Mouse (Mus musculus) neural tube, embryonic 15.5 days (tissue): Measurements from ENCODE around the gene 4930535I16Rik. TPM values are rescaled to one million over a fixed set of nuclear protein-coding genes. Genes with fewer than 3 reads are reported as not detected.

Source experiments
- ATAC-seq: fragments of 200-750 bp; cut with Nextera tagmentation; 2 replicates; pipeline ENCODE4 v1.8.0; 2017; ENCODE audit warnings: mild to moderate bottlenecking, moderate TSS enrichment, moderate library complexity; ENCODE audit not compliant: low FRiP score
- H3K27ac ChIP-seq: fragments of 300-500 bp; sonication (generic); replicated peaks from 2 replicates; pipeline ENCODE4 v1.5.1; 2015; ENCODE audit warnings: mild to moderate bottlenecking, inconsistent platforms
- H3K27me3 ChIP-seq: fragments of 300-500 bp; sonication (generic); replicated peaks from 2 replicates; pipeline ENCODE4 v1.6.1; 2015; ENCODE audit warnings: inconsistent platforms
- H3K36me3 ChIP-seq: fragments of 300-500 bp; sonication (generic); 2 replicates; pipeline ENCODE4 v1.6.1; 2015; ENCODE audit warnings: inconsistent platforms
- H3K4me1 ChIP-seq: fragments of 300-500 bp; sonication (generic); 2 replicates; pipeline ENCODE4 v1.6.1; 2015; ENCODE audit warnings: inconsistent platforms
- H3K4me2 ChIP-seq: fragments of 300-500 bp; sonication (generic); 2 replicates; pipeline ENCODE4 v1.6.1; 2015; ENCODE audit warnings: inconsistent platforms, mild to moderate bottlenecking, moderate library complexity
- H3K4me3 ChIP-seq: fragments of 300-500 bp; sonication (generic); replicated peaks from 2 replicates; pipeline ENCODE4 v1.5.1; 2015; ENCODE audit warnings: mild to moderate bottlenecking, inconsistent platforms
- H3K9ac ChIP-seq: fragments of 300-500 bp; sonication (generic); replicated peaks from 2 replicates; pipeline ENCODE4 v1.6.1; 2015; ENCODE audit warnings: mild to moderate bottlenecking, inconsistent platforms
- H3K9me3 ChIP-seq: fragments of 300-500 bp; sonication (generic); replicated peaks from 2 replicates; pipeline ENCODE4 v1.6.1; 2016; ENCODE audit warnings: inconsistent platforms
- WGBS: fragments of 180-500 bp; shearing (Covaris S2); methylation state at CpG from one replicate; pipeline ENCODE4 v1.1.7; 2015; ENCODE audit warnings: mixed read lengths; 5-methylcytosine and 5-hydroxymethylcytosine counted together
- polyA plus RNA-seq: library from polyadenylated mRNA; unstranded; fragments of >200 nt; fragmentation: Nextera tagmentation; extraction: Ambion mirVana; gene quantifications from 2 replicates; pipeline ENCODE4 v1.2.1, GENCODE M21; 2015

The 4930535I16Rik gene
- polyA plus RNA-seq, 1 experiment from 2014 or later = not detected

DNA sequence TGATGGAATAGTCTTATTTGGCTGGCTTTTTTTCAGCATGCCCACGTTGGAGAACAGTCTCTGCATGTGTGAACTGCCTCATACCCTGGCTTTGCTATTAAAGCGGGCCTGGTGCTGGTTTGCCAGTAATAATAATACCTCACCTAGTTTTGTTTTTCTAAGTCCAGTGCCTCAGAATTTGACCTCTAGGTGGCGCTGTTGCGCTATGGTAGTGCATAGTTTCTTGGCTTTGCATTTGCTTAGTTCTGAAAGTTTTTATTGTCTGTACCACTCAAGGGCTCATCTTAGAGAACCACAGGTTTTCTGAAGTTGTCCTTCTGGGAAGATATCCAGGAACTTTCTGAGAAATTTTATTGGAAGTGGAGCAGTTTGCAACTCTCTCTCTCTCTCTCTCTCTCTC is 22.0 kb upstream of the 4930535I16Rik start:
- H3K27ac ChIP-seq = no peak overlapping the region
- no peak overlapping the region for H3K4me2 ChIP-seq
- H3K27me3 ChIP-seq = 0 out of 2 replicates have a peak, but pooled peaks cover 6% of the 10 kb centered on the region
- H3K4me1 ChIP-seq = no peaks in the 10 kb centered on the region
- no peak overlapping the region for H3K4me3 ChIP-seq
- H3K9me3 ChIP-seq = no peaks in the 10 kb centered on the region
- no peak for ATAC-seq
- WGBS = 6% methylated on average over 4 of the region's 4 CpGs
- H3K9ac ChIP-seq = no peak overlapping the region
- H3K36me3 ChIP-seq = peaks cover 24% of the 10 kb centered on the region

DNA sequence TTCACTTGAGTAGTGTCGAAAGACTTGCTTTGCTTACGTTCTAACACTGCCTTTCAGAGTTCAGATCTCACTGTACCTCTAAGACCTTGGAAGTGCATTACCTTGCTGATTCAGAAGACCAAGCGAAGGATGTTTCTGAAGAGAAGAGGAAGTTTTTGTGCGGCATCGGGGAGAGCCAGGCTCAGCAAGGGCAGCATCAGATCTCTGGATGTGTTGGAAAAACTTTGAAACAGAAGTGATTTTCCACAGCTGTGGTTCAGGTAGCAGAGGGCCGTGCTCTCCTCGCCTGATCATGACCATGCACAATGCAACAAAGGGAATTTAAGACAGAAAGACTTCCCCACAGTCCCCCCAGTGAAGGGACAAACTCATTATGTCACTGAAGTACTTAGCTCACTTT is 18.2 kb upstream of the 4930535I16Rik start:
- Histone ChIP-seq H3K4me1 (no peaks in the 10 kb centered on the region), H3K36me3 (peaks cover 54% of the 10 kb centered on the region), H3K4me3 (no peak overlapping the region), H3K27ac (no peak overlapping the region), H3K27me3 (no peaks in the 10 kb centered on the region), H3K4me2 (no peak overlapping the region), H3K9ac (no peak overlapping the region), H3K9me3 (no peaks in the 10 kb centered on the region)
- no peak for ATAC-seq
- WGBS = 94% methylated on average over 7 of the region's 7 CpGs

DNA sequence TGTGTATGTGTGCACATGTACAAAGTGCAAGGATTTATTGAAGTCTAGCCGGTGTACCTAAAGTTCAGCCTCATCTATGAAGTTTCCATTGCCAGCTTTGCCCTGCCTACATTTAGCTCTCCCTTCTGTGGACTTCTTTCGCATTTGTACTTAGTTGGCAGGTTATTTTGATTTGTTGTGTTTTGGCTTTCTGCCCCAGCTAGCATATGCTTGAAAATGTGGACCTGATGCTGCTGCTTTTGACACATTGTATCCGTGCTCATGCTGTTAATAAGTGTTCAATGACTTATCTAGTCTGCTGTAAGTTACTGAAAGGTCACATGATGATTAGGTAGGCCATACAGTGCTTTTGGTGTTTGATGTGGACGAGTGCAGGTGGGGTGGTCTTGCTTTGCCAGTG is 16.5 kb upstream of the 4930535I16Rik start:
- WGBS = 90% methylated on average over 4 of the region's 4 CpGs
- H3K27ac ChIP-seq = no peak overlapping the region
- no peaks in the 10 kb centered on the region for H3K27me3 ChIP-seq
- H3K9ac ChIP-seq = no peak overlapping the region
- H3K36me3 ChIP-seq = peaks cover 68% of the 10 kb centered on the region
- H3K4me3 ChIP-seq = no peak overlapping the region
- ATAC-seq = no peak
- no peaks in the 10 kb centered on the region for H3K4me1 ChIP-seq
- no peaks in the 10 kb centered on the region for H3K9me3 ChIP-seq
- H3K4me2 ChIP-seq = no peak overlapping the region

DNA sequence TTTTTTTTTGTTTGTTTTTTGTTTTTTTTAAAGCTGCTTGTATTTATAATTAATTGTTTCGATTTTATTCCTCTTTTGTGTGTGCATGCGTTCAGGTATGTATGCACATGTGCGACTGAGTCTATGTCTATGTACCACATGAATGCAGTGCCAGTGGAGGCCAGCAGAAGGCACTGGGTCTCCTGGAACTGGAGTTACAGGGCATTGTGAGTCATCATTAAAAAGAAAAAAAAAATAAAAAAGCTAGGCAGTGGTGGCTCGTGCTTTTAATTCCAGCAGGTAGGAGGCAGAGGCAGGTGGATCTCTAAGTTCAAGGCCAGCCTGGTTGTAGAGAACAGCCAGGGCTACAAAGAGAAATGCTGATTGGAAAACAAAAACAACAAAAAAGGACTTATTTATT is 12.2 kb upstream of the 4930535I16Rik start:
- Histone ChIP-seq H3K4me1 (no peaks in the 10 kb centered on the region), H3K27me3 (no peaks in the 10 kb centered on the region), H3K9me3 (no peaks in the 10 kb centered on the region), H3K36me3 (peaks cover 73% of the 10 kb centered on the region), H3K4me3 (no peak overlapping the region), H3K9ac (no peak overlapping the region), H3K27ac (no peak overlapping the region), H3K4me2 (no peak overlapping the region)
- ATAC-seq = no peak
- 99% methylated on average over 4 of the region's 4 CpGs for WGBS

DNA sequence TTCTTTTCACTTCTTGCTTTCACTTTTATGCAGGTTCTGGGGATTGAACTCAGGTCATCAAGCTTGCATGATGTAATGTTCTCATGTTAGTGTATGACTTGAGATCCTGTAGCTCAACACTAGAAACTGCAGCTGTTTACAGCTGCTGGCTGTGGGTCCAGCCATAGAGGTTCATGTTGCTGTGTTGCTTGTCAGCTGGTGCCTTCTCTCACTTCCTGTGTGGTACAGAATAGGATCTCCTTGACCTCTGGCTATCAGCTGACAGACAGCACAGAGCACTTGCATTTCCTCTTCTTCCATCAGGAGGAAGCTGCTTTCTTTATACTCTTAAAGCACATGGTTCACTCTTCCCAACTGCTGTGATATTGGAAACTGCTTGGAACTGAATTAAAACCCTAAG is 10.1 kb upstream of the 4930535I16Rik start:
- Histone ChIP-seq H3K36me3 (peaks cover 75% of the 10 kb centered on the region), H3K27me3 (no peaks in the 10 kb centered on the region), H3K4me1 (no peaks in the 10 kb centered on the region), H3K4me3 (no peak overlapping the region), H3K27ac (no peak overlapping the region), H3K4me2 (no peak overlapping the region), H3K9me3 (no peaks in the 10 kb centered on the region), H3K9ac (no peak overlapping the region)
- ATAC-seq = no peak

DNA sequence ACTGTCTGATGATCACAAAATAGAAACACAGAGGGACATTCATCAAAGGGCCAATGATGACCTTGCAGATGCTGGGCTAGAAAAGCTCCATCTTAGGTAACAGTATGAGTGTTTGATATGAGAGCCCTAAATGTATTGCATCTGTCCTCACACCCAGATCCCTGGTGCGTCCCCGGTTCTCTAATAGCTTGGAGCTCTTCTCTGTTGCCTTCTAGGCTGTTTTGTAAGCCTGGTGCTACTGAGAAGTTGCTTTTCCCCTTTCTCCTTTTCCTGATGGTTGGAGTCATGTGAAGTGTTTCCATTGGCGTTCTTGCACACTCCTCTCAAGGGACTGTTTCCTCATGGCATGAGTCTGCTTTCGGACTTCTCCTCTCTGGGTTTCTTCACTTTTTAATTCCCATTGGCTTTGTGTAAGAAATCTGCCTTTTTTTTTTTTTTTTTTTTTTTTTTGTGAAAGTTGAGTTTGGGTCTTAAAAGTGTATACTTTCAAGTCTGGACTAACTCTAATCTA is 3.3 kb upstream of the 4930535I16Rik start:
- no peak for ATAC-seq
- WGBS = over 99% methylated on average over 4 of the region's 4 CpGs

DNA sequence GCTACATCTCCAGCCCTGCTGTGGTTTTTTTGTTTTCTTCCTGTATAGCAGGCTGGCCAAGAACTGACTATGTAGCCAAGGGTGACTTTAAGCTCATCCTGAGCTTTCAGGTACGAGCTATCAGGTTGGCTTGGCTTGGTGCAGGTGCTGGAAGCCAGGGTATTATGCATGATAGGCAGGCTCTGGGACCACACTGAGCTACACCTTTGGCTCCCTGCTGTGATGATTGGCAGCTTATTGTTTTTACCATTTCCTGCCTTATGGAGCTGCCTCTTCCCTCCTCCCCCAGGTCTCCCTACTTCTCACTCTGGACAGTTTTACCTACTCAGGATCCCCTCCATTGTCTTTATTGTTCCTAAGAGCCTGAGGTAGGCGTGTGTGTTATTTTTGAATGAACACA is 1.0 kb upstream of the 4930535I16Rik start:
- peak overlapping the region; percentile 32; the same call in 1 of the 2 replicates for H3K9ac ChIP-seq
- H3K27me3 ChIP-seq = no peaks in the 10 kb centered on the region
- peaks cover 30% of the 10 kb centered on the region for H3K36me3 ChIP-seq
- H3K9me3 ChIP-seq = no peaks in the 10 kb centered on the region
- ATAC-seq = no peak
- H3K27ac ChIP-seq = no peak overlapping the region
- peak overlapping the region; percentile 80 for H3K4me2 ChIP-seq
- H3K4me3 ChIP-seq = no peak overlapping the region; the same call in 1 of the 2 replicates
- WGBS = 70% methylated on average over 2 of the region's 2 CpGs
- H3K4me1 ChIP-seq = peaks cover 32% of the 10 kb centered on the region

More for the DNA sequence above, 3.3 kb upstream of the 4930535I16Rik start:
- Histone ChIP-seq H3K9ac (no peak overlapping the region), H3K4me2 (no peak overlapping the region), H3K27me3 (no peaks in the 10 kb centered on the region), H3K27ac (no peak overlapping the region), H3K36me3 (peaks cover 49% of the 10 kb centered on the region), H3K4me3 (no peak overlapping the region), H3K4me1 (peaks cover 18% of the 10 kb centered on the region), H3K9me3 (no peaks in the 10 kb centered on the region)

DNA sequence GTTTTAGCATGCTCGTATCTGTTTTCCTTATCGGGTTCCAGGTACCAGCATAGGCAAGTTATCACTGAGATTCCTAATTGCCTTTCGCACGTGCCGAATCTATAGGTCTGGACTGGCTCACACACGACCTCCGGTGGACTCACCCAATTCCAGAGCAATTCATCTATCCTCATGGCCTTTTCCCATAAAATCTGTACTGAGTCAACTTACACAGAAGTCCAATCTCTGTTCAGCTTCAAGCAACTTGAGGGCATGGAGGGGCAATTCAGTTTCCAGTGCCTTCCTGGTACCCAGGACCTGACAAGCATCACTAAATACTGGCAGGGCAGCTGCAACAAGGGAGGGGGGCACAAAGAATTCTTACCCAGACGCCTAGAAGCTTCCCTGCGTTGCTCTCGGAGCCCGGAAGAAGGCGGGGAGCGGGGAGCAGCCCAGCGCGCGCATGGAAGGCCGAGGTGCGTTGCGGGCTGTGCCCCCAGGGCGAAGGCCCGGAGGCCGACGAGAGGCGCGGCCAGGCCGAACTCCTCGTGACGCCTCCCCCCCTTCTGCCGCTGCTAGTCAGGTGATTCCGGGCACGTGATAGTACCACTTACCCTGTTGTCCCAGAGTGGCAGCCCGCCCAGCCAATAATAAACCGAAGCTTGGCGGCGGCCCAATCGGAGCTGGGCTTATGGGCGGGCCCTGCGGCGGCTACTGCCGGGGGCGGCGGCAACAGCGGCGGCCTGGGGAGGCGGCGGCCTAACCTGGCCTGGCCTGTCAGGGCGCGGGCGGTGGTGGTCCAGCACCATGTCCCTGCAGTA is 874 bp downstream of the 4930535I16Rik start, which contains the start of gene Rragc:
Gene Rragc, plus strand, starts transcription at position 699 of the 800 bp plus-strand sequence.
- peak; percentile 100 for ATAC-seq
- peak within 1 kb of the TSS; percentile 96 for H3K9ac ChIP-seq
- H3K27ac ChIP-seq = peak within 1 kb of the TSS; percentile 82
- peak within 1 kb of the TSS; percentile 80 for H3K4me2 ChIP-seq
- no peaks in the 10 kb centered on the region for H3K9me3 ChIP-seq
- H3K36me3 ChIP-seq = peaks cover 28% of the 10 kb centered on the region
- WGBS = 1% methylated on average over 49 of the region's 49 CpGs
- H3K4me1 ChIP-seq = peaks cover 38% of the 10 kb centered on the region
- no peaks in the 10 kb centered on the region for H3K27me3 ChIP-seq
- H3K4me3 ChIP-seq = peak within 1 kb of the TSS; percentile 99

DNA sequence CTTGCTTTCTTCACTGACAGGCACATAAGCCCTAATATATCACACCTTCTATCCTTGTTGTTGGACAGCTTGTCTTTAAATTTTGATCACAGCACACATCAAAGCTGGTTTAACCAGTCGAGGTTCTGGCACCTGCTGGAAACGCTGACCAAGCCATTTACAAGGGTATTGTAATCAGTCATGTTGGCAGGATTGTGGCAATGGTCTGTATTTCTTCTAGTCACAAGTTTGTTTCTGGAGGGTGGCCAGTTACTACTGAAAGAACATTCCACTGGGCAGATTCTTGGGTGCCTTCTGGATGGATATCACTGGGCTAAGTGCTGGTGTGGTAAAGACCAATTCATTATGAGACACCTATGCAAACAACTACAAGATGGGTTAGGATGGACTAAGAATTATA is 5.4 kb downstream of the 4930535I16Rik start:
- peaks cover 30% of the 10 kb centered on the region for H3K36me3 ChIP-seq
- ATAC-seq = no peak
- no peaks in the 10 kb centered on the region for H3K9me3 ChIP-seq
- peaks cover 25% of the 10 kb centered on the region for H3K4me1 ChIP-seq
- no peak overlapping the region for H3K27ac ChIP-seq
- H3K4me2 ChIP-seq = no peak overlapping the region
- H3K4me3 ChIP-seq = no peak overlapping the region
- no peaks in the 10 kb centered on the region for H3K27me3 ChIP-seq
- H3K9ac ChIP-seq = no peak overlapping the region
- 68% methylated on average over 2 of the region's 2 CpGs for WGBS

DNA sequence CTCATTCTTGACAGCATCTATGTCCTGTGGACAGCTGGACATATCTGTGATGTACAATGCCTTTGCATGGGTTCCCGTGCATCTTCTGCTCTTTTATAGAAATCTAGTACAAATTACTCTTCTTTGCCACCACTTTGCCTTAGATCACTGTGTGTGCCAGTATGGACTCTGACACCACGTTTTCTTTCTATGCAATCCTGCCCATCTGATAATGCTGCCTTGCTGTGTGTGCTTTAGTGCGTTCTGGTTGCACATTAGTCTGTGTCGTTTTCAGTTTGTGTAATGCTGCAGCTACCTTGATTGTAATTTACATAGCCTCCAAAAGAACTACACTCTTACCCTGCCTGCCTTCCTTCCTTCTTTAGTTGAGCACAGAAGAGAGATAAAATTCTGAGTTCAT is 6.3 kb downstream of the 4930535I16Rik start:
- Histone ChIP-seq H3K9ac (no peak overlapping the region), H3K36me3 (peaks cover 30% of the 10 kb centered on the region), H3K4me3 (no peak overlapping the region), H3K27ac (no peak overlapping the region), H3K4me1 (peaks cover 30% of the 10 kb centered on the region), H3K4me2 (no peak overlapping the region), H3K27me3 (no peaks in the 10 kb centered on the region), H3K9me3 (no peaks in the 10 kb centered on the region)
- WGBS = 89% methylated on average over 4 of the region's 4 CpGs
- ATAC-seq = no peak

DNA sequence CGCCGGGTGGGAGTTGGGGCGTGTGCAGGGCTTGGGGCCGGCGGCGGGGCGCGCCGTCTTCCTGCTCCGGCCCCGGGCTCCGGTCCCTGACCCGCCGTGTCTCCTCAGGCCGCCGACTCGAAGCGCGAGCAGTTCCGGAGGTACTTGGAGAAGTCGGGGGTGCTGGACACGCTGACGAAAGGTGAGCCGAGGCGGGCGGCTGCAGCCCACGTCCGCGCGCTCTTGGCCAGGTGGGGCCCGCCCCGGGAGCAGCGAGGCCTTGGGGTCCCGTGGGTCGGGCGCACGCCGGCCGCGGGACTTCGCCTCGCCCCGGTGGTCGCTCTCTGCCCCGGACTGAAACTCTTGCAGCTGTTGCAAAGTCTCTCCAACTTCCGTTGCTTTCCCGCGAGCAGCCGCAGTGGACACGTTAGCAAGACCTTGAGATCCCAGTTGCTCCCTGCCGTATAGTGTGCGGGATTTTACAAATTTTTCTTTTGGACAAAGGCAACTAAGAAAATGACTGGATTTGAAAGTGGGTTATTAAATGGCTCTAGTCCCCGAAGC is 12.6 kb downstream of the 4930535I16Rik start:
- peak; percentile 70 for ATAC-seq
- Histone ChIP-seq H3K27me3 (no peaks in the 10 kb centered on the region), H3K9ac (peak overlapping the region; percentile 55), H3K4me2 (peak overlapping the region; percentile 83), H3K4me1 (peaks cover 20% of the 10 kb centered on the region), H3K36me3 (peaks cover 8% of the 10 kb centered on the region; the same call in 1 of the 2 replicates), H3K9me3 (no peaks in the 10 kb centered on the region), H3K27ac (peak overlapping the region; percentile 78), H3K4me3 (peak overlapping the region; percentile 60)
- under 1% methylated on average over 49 of the region's 53 CpGs for WGBS
